In the genomic region with DNA sequence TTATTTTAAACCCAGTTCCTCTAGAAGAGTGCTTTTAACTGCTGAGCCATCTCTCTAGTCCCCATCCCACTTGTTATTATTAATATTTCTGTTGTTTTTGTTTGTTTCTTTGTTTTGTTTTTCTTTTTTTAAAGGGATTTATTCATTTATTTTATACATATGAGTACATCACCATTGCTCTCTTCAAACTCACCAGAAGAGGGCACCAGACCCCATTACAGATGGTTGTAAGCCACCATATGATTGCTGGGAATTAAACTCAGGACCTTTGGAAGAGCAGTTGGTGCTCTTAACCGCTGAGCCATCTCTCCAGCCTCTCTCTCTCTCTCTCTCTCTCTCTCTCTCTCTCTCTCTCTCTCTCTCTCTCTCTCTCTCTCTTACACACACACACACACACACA, we compare ENCODE assay signal across 17 mouse cellular contexts. TPM values are rescaled to one million over a fixed set of nuclear protein-coding genes. Genes with fewer than 3 reads are reported as not detected.
"Had no signal": no experiment of that assay in that cellular context is flagged by ENCODE, and none has a peak within 500 bp of the region (broad histone marks: within the 10 kb centered on the region; RNA-seq: fewer than 3 reads in every experiment).

No protein-coding gene starts in this region.

RNA-seq across cellular contexts. Expression of gene Fgf15, which starts 5.7 kb away (rescaled TPM):
- total RNA-seq: megakaryocyte progenitor cell, adult 5-6 weeks had no signal
- polyA plus RNA-seq: liver, embryonic 16.5 days; lung, adult 2 months; lung, embryonic 16.5 days; macrophage; myocyte; stomach, embryonic 14.5 days; stomach, embryonic 16.5 days; testis, adult 2 months; urinary bladder, adult 2 months had no signal

RNA-seq across cellular contexts. Expression of gene Fgf4, which starts 43.5 kb away (rescaled TPM):
- total RNA-seq: megakaryocyte progenitor cell, adult 5-6 weeks had no signal
- polyA plus RNA-seq: liver, embryonic 14.5 days; liver, embryonic 16.5 days; lung, adult 2 months; lung, embryonic 16.5 days; macrophage; midbrain, embryonic 11.5 days; midbrain, embryonic 13.5 days; midbrain, embryonic 15.5 days; myocyte; neural tube, embryonic 13.5 days; neural tube, embryonic 15.5 days; small intestine, adult 2 months; stomach, embryonic 14.5 days; testis, adult 2 months; urinary bladder, adult 2 months had no signal

RNA-seq across cellular contexts. Expression of gene Fgf3, which starts 52.8 kb away (rescaled TPM):
- polyA plus RNA-seq: lung, adult 2 months; lung, embryonic 16.5 days; macrophage; myocyte; stomach, embryonic 14.5 days; stomach, embryonic 16.5 days; testis, adult 2 months; urinary bladder, adult 2 months had no signal
